Mouse (Mus musculus) stomach, embryonic 15.5 days (tissue): ENCODE results near the gene Car5b. TPM values are rescaled to one million over a fixed set of nuclear protein-coding genes. Genes with fewer than 3 reads are reported as not detected.
A peak's percentile ranks its signal among the peaks of the same experiment; 100 is the strongest.

ENCODE experiments used
- ATAC-seq: fragments of 200-750 bp; cut with Nextera tagmentation; 2 replicates; pipeline ENCODE4 v1.8.0; 2017; ENCODE audit warnings: low read depth, moderate number of reproducible peaks, moderate TSS enrichment; ENCODE audit not compliant: insufficient read depth, low FRiP score
- H3K27ac ChIP-seq: fragments of 300-500 bp; sonication (generic); 2 replicates; pipeline ENCODE4 v1.5.1; 2015; ENCODE audit warnings: mild to moderate bottlenecking, inconsistent platforms
- H3K27me3 ChIP-seq: fragments of 300-500 bp; sonication (generic); replicated peaks from 2 replicates; pipeline ENCODE4 v1.6.1; 2015; ENCODE audit warnings: inconsistent platforms
- H3K36me3 ChIP-seq: fragments of 300-500 bp; sonication (generic); 2 replicates; pipeline ENCODE4 v1.6.1; 2015; ENCODE audit warnings: inconsistent platforms
- H3K4me1 ChIP-seq: fragments of 300-500 bp; sonication (generic); 2 replicates; pipeline ENCODE4 v1.6.1; 2015; ENCODE audit warnings: inconsistent platforms
- H3K4me2 ChIP-seq: fragments of 300-500 bp; sonication (generic); 2 replicates; pipeline ENCODE4 v1.6.1; 2015; ENCODE audit warnings: mild to moderate bottlenecking, inconsistent platforms
- H3K4me3 ChIP-seq: fragments of 300-500 bp; sonication (generic); replicated peaks from 2 replicates; pipeline ENCODE4 v1.5.1; 2015; ENCODE audit warnings: inconsistent platforms
- H3K9ac ChIP-seq: fragments of 300-500 bp; sonication (generic); 2 replicates; pipeline ENCODE4 v1.6.1; 2015; ENCODE audit warnings: inconsistent platforms
- H3K9me3 ChIP-seq: fragments of 300-500 bp; sonication (generic); 2 replicates; pipeline ENCODE4 v1.6.1; 2016; ENCODE audit warnings: inconsistent platforms
- WGBS: fragments of 180-500 bp; shearing (Covaris S2); methylation state at CpG from one replicate; pipeline ENCODE4 v1.1.7; 2015; 5-methylcytosine and 5-hydroxymethylcytosine counted together
- polyA plus RNA-seq: library from polyadenylated mRNA; unstranded; fragments of >200 nt; fragmentation: Nextera tagmentation; extraction: Ambion mirVana; gene quantifications from 2 replicates; pipeline ENCODE4 v1.2.1, GENCODE M21; 2015

Gene Car5b
- polyA plus RNA-seq, 1 experiment from 2014 or later: 1.3 TPM

GRCm38 (mm10) chrX:164032526-164032925 lies 4.7 kb upstream of the Car5b start:
- Histone ChIP-seq H3K4me3 (no peak overlapping the region), H3K9me3 (no peaks in the 10 kb centered on the region), H3K4me2 (no peak overlapping the region), H3K27me3 (no peaks in the 10 kb centered on the region), H3K36me3 (no peaks in the 10 kb centered on the region), H3K9ac (no peak overlapping the region), H3K4me1 (no peaks in the 10 kb centered on the region), H3K27ac (no peak overlapping the region)
- ATAC-seq: no peak
- WGBS: 84% methylated on average over 7 of the region's 7 CpGs

DNA sequence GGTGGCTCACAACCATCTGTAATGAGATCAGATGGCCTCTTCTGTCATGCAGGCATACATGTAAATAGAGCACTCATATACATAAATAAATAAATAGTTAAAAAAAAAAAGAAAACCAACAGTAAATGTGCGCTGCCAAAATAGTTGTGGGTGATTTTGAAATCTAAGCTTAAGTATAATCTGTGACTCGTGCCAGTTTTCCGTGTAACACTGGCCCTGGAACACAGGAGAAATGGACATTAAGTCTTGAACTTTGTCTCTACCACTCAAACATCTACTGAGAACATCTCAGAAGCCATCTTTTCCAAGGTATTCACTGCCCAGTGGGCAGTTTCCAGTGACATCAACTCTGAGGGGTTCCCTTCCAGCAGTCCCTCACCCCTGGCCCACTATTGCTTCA lies 12.2 kb downstream of the Car5b start:
- Histone ChIP-seq H3K36me3 (no peaks in the 10 kb centered on the region), H3K4me1 (no peaks in the 10 kb centered on the region), H3K27ac (no peak overlapping the region), H3K9ac (no peak overlapping the region), H3K9me3 (no peaks in the 10 kb centered on the region), H3K4me2 (no peak overlapping the region), H3K27me3 (no peaks in the 10 kb centered on the region), H3K4me3 (no peak overlapping the region)
- ATAC-seq: no peak
- WGBS: 94% methylated on average over 3 of the region's 3 CpGs

GRCm38 (mm10) chrX:164014956-164015355 lies 12.8 kb downstream of the Car5b start:
- Histone ChIP-seq H3K27ac (no peak overlapping the region), H3K4me2 (no peak overlapping the region), H3K27me3 (no peaks in the 10 kb centered on the region), H3K9me3 (no peaks in the 10 kb centered on the region), H3K4me3 (no peak overlapping the region), H3K9ac (no peak overlapping the region), H3K36me3 (no peaks in the 10 kb centered on the region), H3K4me1 (no peaks in the 10 kb centered on the region)
- no peak for ATAC-seq
- WGBS: 73% methylated on average over 4 of the region's 4 CpGs

- WGBS: 71% methylated on average over 2 of the region's 2 CpGs
- no peak overlapping the region for H3K4me3 ChIP-seq
- no peaks in the 10 kb centered on the region for H3K36me3 ChIP-seq
- H3K27ac ChIP-seq: no peak overlapping the region
- no peak overlapping the region for H3K4me2 ChIP-seq
- no peaks in the 10 kb centered on the region for H3K9me3 ChIP-seq
- H3K9ac ChIP-seq: no peak overlapping the region
- ATAC-seq: no peak
- no peaks in the 10 kb centered on the region for H3K4me1 ChIP-seq
- no peaks in the 10 kb centered on the region for H3K27me3 ChIP-seq
Measured at GRCm38 (mm10) chrX:164013318-164013717, 14.5 kb downstream of the Car5b start.

- Histone ChIP-seq H3K27ac (no peak overlapping the region), H3K4me3 (no peak overlapping the region), H3K4me2 (no peak overlapping the region), H3K9me3 (no peaks in the 10 kb centered on the region), H3K9ac (no peak overlapping the region), H3K27me3 (no peaks in the 10 kb centered on the region), H3K36me3 (no peaks in the 10 kb centered on the region), H3K4me1 (no peaks in the 10 kb centered on the region)
- ATAC-seq: no peak
- WGBS: 35% methylated on average over 2 of the region's 2 CpGs
Measured at GRCm38 (mm10) chrX:164004809-164005208, 23.0 kb downstream of the Car5b start.

GRCm38 (mm10) chrX:163999848-164000247 lies 27.9 kb downstream of the Car5b start:
- Histone ChIP-seq H3K4me2 (no peak overlapping the region), H3K27me3 (no peaks in the 10 kb centered on the region), H3K4me3 (no peak overlapping the region), H3K36me3 (no peaks in the 10 kb centered on the region), H3K4me1 (no peaks in the 10 kb centered on the region), H3K9me3 (no peaks in the 10 kb centered on the region), H3K27ac (no peak overlapping the region), H3K9ac (no peak overlapping the region)
- no peak for ATAC-seq
- WGBS: 82% methylated on average over 1 of the region's 1 CpGs

GRCm38 (mm10) chrX:163996754-163997153 lies 31.0 kb downstream of the Car5b start:
- ATAC-seq: no peak
- Histone ChIP-seq H3K27ac (no peak overlapping the region), H3K9ac (no peak overlapping the region), H3K27me3 (no peaks in the 10 kb centered on the region), H3K36me3 (no peaks in the 10 kb centered on the region), H3K9me3 (no peaks in the 10 kb centered on the region), H3K4me3 (no peak overlapping the region), H3K4me1 (no peaks in the 10 kb centered on the region), H3K4me2 (no peak overlapping the region)
- WGBS: 83% methylated on average over 3 of the region's 3 CpGs

GRCm38 (mm10) chrX:163987718-163988374 lies 40.0 kb downstream of the Car5b start:
- Histone ChIP-seq H3K27ac (no peak overlapping the region), H3K4me2 (no peak overlapping the region), H3K9ac (no peak overlapping the region), H3K27me3 (no peaks in the 10 kb centered on the region), H3K36me3 (no peaks in the 10 kb centered on the region), H3K4me1 (no peaks in the 10 kb centered on the region), H3K4me3 (no peak overlapping the region), H3K9me3 (no peaks in the 10 kb centered on the region)
- no peak for ATAC-seq
- WGBS: 60% methylated on average over 3 of the region's 3 CpGs

- Histone ChIP-seq H3K9ac (no peak overlapping the region), H3K4me2 (no peak overlapping the region), H3K4me3 (no peak overlapping the region), H3K4me1 (no peaks in the 10 kb centered on the region), H3K27ac (no peak overlapping the region), H3K27me3 (no peaks in the 10 kb centered on the region), H3K9me3 (no peaks in the 10 kb centered on the region), H3K36me3 (no peaks in the 10 kb centered on the region)
- 73% methylated on average over 6 of the region's 6 CpGs for WGBS
- no peak for ATAC-seq
Measured at GRCm38 (mm10) chrX:163982129-163982528, 45.7 kb downstream of the Car5b start.

DNA sequence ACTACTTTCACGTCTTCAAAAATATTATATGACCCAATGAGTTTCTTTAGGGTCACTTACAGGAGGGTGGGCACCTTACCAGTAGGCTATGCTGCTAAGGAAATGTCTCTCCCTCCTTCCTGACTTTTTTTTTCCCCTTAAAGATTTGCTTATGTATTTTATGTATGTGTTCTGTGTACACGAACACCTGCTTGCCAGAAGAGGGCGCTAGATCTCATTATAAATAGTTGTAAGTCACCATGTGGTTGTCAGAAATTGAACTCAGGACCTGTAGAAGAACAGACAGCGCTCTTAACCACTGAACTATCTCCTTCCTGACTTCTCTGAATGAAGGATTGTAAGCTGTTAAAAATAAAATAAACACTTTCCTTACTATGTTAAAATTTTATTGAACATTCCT lies 46.3 kb downstream of the Car5b start:
- H3K4me1 ChIP-seq: no peaks in the 10 kb centered on the region
- no peak for ATAC-seq
- H3K9me3 ChIP-seq: no peaks in the 10 kb centered on the region
- no peak overlapping the region for H3K4me2 ChIP-seq
- no peak overlapping the region for H3K27ac ChIP-seq
- no peaks in the 10 kb centered on the region for H3K36me3 ChIP-seq
- no peak overlapping the region for H3K4me3 ChIP-seq
- H3K27me3 ChIP-seq: no peaks in the 10 kb centered on the region
- no peak overlapping the region for H3K9ac ChIP-seq
- 47% methylated on average over 4 of the region's 4 CpGs for WGBS

DNA sequence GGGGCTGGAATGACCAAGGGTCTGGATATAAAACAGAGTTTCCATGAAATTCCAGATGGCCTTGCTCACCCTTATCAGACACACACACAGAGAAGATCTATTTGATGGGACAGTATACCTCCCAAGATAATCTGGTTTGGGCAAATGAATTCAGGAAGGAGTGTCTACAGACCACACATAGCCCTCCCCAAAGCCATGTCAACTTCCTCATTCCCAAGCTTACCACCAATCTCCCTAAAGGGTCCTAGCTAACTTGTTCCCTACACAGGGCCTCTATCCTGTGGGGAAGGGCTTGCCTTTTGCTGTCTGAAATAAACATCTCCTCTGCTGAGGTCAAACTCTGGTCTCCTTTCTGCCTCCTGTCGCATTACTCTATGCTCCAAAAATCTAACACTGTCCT lies 46.7 kb downstream of the Car5b start:
- Histone ChIP-seq H3K4me2 (no peak overlapping the region), H3K36me3 (no peaks in the 10 kb centered on the region), H3K27me3 (no peaks in the 10 kb centered on the region), H3K4me3 (no peak overlapping the region), H3K9me3 (no peaks in the 10 kb centered on the region), H3K9ac (no peak overlapping the region), H3K27ac (no peak overlapping the region), H3K4me1 (no peaks in the 10 kb centered on the region)
- ATAC-seq: no peak
- WGBS: 92% methylated on average over 1 of the region's 1 CpGs

GRCm38 (mm10) chrX:163958467-163958875 lies 69.3 kb downstream of the Car5b start, which contains the start of gene Zrsr2:
Gene Zrsr2, minus strand, starts transcription at chrX:163958661.
- Histone ChIP-seq H3K9me3 (no peaks in the 10 kb centered on the region), H3K4me2 (peak within 1 kb of the TSS; percentile 50), H3K9ac (peak within 1 kb of the TSS; percentile 78), H3K36me3 (no peaks in the 10 kb centered on the region), H3K4me1 (no peaks in the 10 kb centered on the region), H3K27ac (peak within 1 kb of the TSS; percentile 98), H3K27me3 (no peaks in the 10 kb centered on the region), H3K4me3 (peak within 1 kb of the TSS; percentile 65)
- peak; percentile 96 for ATAC-seq
- WGBS: 13% methylated on average over 24 of the region's 29 CpGs
